Mouse (Mus musculus) mammary gland, adult 2 months (tissue): ENCODE results near the gene Atxn2l. TPM values are rescaled to one million over a fixed set of nuclear protein-coding genes. Genes with fewer than 3 reads are reported as not detected.

Experiments
- polyA plus RNA-seq: library from polyadenylated mRNA; depleted of rRNA; stranded (reverse); fragments of >200 nt; gene quantifications from 2 replicates; pipeline ENCODE4 v1.2.3, GENCODE M21; 2012; ENCODE audit warnings: low replicate concordance; rRNA removed

Gene Atxn2l
- 133 and 391 TPM in 2 replicates for polyA plus RNA-seq

DNA sequence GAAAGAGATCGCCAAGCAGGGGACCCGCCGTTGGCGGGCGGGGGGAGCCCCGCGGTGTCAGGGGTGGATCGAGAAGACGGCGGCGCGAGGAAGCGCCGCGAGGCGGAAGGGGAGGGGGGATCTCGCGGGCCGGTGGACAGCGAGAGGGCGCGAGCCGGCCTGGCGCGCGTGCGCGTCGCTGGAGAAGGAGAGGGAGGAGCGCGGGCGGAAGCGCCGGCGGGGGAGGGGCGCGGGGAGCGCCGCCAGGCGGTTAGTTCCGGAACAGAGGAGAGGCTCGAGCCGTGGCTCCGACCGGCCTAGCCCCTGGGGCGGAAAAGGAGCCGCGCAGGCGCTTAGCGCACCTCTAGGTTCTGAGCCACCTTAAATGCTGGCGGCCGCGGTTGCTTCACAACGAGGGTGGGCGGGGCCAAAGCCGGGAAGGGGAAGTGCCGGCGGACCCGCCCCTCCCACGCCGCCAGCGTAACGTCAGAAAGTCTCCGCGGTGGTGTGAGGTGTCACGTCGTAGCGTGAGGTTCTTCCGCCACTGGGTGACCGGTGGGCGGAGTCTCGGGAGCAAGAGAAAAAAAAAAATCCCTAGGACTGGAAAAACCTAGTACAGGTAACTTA, at the start of gene Atxn2l:
Gene Atxn2l, minus strand, starts transcription at position 165 of the 606 bp plus-strand sequence.

DNA sequence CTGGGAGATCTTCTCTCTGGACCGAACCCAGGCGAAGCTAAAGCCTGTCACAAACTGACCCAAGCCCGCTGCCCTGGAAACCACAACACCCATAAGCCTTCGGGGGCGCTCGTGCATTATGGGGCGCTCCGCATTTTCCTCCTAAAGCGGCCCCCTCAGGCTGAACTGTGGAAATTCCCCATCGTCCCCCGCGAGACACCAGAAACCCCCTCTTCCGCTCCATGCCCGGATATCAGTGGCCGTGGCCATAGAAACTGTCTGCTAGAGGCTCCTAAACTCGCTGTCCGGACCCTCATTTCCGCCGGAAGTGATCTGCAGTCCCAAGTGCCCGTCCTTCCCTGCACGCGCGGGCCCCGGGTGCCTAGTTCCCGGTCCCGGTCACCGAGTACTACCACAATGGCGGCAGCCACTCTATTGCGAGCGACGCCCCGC, 16.2 kb downstream of the Atxn2l start, which contains the start of gene Tufm:
Gene Tufm, plus strand, starts transcription at position 310 of the 432 bp plus-strand sequence.

DNA sequence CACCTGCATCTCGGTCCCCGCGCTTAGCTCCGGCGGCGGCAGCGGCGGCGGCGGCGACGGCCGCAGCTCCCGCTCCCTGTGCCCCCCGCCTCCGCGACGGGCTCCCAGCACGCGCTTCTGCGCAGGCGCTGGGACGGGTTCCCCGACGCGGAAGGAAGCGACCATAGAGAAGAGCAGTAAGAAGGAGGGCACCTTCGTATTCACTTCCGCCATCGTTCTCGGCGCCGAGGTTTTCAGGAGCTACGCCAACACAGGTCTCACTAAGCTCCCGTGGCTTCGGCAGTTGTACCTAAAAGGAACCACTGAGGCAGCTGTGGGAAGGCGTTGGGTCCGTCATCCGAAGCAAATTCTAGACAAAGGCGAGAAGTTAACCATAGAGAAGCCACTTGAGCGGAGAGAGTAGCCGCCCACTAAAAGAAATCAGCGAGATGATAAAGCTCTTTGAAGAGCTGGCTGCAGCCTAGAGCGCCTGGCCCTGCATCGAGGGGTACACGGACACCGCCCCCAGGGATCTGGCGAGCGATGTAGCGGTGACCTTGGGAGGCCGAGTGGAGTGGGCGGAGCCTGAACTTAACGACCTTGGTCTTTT, 28.1 kb downstream of the Atxn2l start, which contains the start of gene Sh2b1:
Gene Sh2b1, minus strand, starts transcription at position 432 of the 589 bp plus-strand sequence.

DNA sequence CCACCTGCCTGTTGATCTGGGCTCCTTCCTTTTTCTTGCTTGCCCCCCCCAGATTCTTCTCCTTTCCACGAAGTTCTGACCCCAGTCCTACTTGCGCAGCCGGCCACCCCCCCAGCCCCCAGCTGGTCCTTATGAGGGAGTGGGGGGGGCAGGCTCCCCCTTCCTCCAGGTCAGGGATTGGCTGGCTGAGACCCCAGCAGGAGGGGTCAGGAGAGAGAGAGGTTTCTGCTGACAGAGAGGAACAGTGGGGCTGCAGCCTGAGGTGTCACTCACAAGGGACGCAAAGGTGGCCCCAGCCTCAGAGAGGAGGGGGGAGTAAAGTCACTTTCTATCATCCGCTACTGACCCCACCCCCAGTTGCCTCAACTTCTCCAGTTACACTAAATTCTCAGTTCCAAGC, 40.2 kb downstream of the Atxn2l start, which contains the start of gene Atp2a1:
Gene Atp2a1, minus strand, starts transcription at position 105 of the 400 bp plus-strand sequence.

Other genes starting within 250 kb of the Atxn2l start
- gene Sbk1, start 230.8 kb downstream of the Atxn2l start, polyA plus RNA-seq = 42.8 and 92.9 TPM in 2 replicates
- gene Lat, start 133.9 kb downstream of the Atxn2l start, polyA plus RNA-seq = 93.8 and 276 TPM in 2 replicates
- 135 and 254 TPM in 2 replicates for gene Spns1, start 126.0 kb downstream of the Atxn2l start, polyA plus RNA-seq
- gene Nfatc2ip, start 106.7 kb downstream of the Atxn2l start, polyA plus RNA-seq = 7.1 and 7.5 TPM in 2 replicates
- 72.1 and 77.6 TPM in 2 replicates for gene Cd19, start 88.5 kb downstream of the Atxn2l start, polyA plus RNA-seq
- gene Rabep2, start 74.7 kb downstream of the Atxn2l start, polyA plus RNA-seq = 28.7 and 43.5 TPM in 2 replicates
- 2.1 and 8,579 TPM in 2 replicates for gene Atp2a1, start 40.3 kb downstream of the Atxn2l start, polyA plus RNA-seq
- gene Sh2b1, start 28.0 kb downstream of the Atxn2l start, polyA plus RNA-seq = 72.9 and 90.1 TPM in 2 replicates
- gene Tufm, start 16.1 kb downstream of the Atxn2l start, polyA plus RNA-seq = 127 and 145 TPM in 2 replicates
- gene Eif3c, start 63.0 kb upstream of the Atxn2l start, polyA plus RNA-seq = 90.1 and 104 TPM in 2 replicates
- 10.8 and 21.5 TPM in 2 replicates for gene Apobr, start 81.5 kb upstream of the Atxn2l start, polyA plus RNA-seq
- gene Cln3, start 82.4 kb upstream of the Atxn2l start, polyA plus RNA-seq = 100 and 141 TPM in 2 replicates
- gene Il27, start 91.5 kb upstream of the Atxn2l start, polyA plus RNA-seq = 0.85 and 1.1 TPM in 2 replicates
- gene Nupr1, start 127.4 kb upstream of the Atxn2l start, polyA plus RNA-seq = 40.6 and 61.2 TPM in 2 replicates
- 71.7 and 78.0 TPM in 2 replicates for gene Sgf29, start 145.9 kb upstream of the Atxn2l start, polyA plus RNA-seq
- gene Sult1a1, start 173.0 kb upstream of the Atxn2l start, polyA plus RNA-seq = 130 and 194 TPM in 2 replicates
- 29.7 and 49.0 TPM in 2 replicates for gene Bola2, start 192.0 kb upstream of the Atxn2l start, polyA plus RNA-seq
- 27.3 and 33.4 TPM in 2 replicates for gene Slx1b, start 192.3 kb upstream of the Atxn2l start, polyA plus RNA-seq
- gene Coro1a, start 204.3 kb upstream of the Atxn2l start, polyA plus RNA-seq = 442 and 1,092 TPM in 2 replicates